Mouse (Mus musculus): ENCODE measurements at regions not wholly inside any gene's neighbourhood (a gene's known extent, or its start where the extent isn't known, plus 50 kb on each side); places are given as distances from the start of the nearest gene placed in this dataset.

- no peak for TF ChIP-seq CTCF (conservative IDR thresholded peaks at IDR 0.05 in 1 of 2, IDR thresholded peaks at IDR 0.05 in 1 of 2; ENCODE audit: low read depth in 2 of 2, low read length in 2 of 2)
- no peak for TF ChIP-seq CHD1 (IDR thresholded peaks at IDR 0.05; ENCODE audit: low read depth, low read length)
- TF ChIP-seq ZMIZ1 (IDR thresholded peaks at IDR 0.05; ENCODE audit: low read depth, low read length), result no peak
- no peak for TF ChIP-seq SIN3A (IDR thresholded peaks at IDR 0.05; ENCODE audit: low read length)
- no peak for TF ChIP-seq JUN (IDR thresholded peaks at IDR 0.05; ENCODE audit: insufficient read depth, low read depth, low read length)
- no peak for TF ChIP-seq RAD21 (IDR thresholded peaks at IDR 0.05; ENCODE audit: low read depth, low read length)
- TF ChIP-seq JUND (conservative IDR thresholded peaks at IDR 0.05; ENCODE audit: low read depth, low read length), result no peak
- TF ChIP-seq MAX (IDR thresholded peaks at IDR 0.05; ENCODE audit: low read length), result no peak
- TF ChIP-seq IRF4 (IDR thresholded peaks at IDR 0.05; ENCODE audit: low read depth, low read length), result no peak
- no peak for TF ChIP-seq NELFE (IDR thresholded peaks at IDR 0.05; ENCODE audit: low read depth, low read length)
- no peak for TF ChIP-seq PAX5 (IDR thresholded peaks at IDR 0.05; ENCODE audit: low read length)
- no peak for TF ChIP-seq MEF2A (IDR thresholded peaks at IDR 0.05; ENCODE audit: borderline replicate concordance, low read depth, low read length)
- TF ChIP-seq ZC3H11A (IDR thresholded peaks at IDR 0.05; ENCODE audit: low read depth, low read length), result no peak
- TF ChIP-seq MXI1 (IDR thresholded peaks at IDR 0.05; ENCODE audit: low read depth, low read length), result no peak
- TF ChIP-seq USF1 (IDR thresholded peaks at IDR 0.05; ENCODE audit: low read depth, low read length), result no peak
- Histone ChIP-seq H3K9me3 (replicated peaks; ENCODE audit: low read length) (no peaks in the 10 kb centered on the region), H3K27me3 (replicated peaks) (no peaks in the 10 kb centered on the region), H3K9ac (ENCODE audit: insufficient read depth, low read depth) (no peak overlapping the region), H3K4me2 (ENCODE audit: insufficient read depth, low read depth, poor library complexity, severe bottlenecking) (no peak overlapping the region), H3K4me3 (replicated peaks in 1 of 3; ENCODE audit: low read depth in 2 of 3, low read length in 2 of 3, poor library complexity in 1 of 3) (no peak overlapping the region), H3K4me1 (ENCODE audit: control insufficient read depth in 1 of 2, insufficient read depth in 2 of 2) (0 out of 4 replicates have a peak, but pooled peaks cover 0 to 2% of the 10 kb centered on the region in 2 experiments), H3K36me3 (replicated peaks in 1 of 2; ENCODE audit: control insufficient read depth in 1 of 2, insufficient read depth in 1 of 2, low read length in 1 of 2) (no peaks in the 10 kb centered on the region), H3K79me2 (replicated peaks; ENCODE audit: control insufficient read depth, extremely low read depth, insufficient read depth, poor library complexity, severe bottlenecking) (no peaks in the 10 kb centered on the region), H3K27ac (ENCODE audit: insufficient read depth, low read depth) (no peak overlapping the region)
- no peak for DNase-seq (ENCODE audit: extremely low read depth)
- in situ Hi-C loops (cut with MboI; ENCODE audit: low pct_ligation_motif_present, low pct_unique_long_range_greater_than_20kb, low sequenced_read_pairs) (no loop called here), dilution Hi-C loops (cut with MboI; ENCODE audit: extremely low pct_ligation_motif_present, extremely low pct_unique_long_range_greater_than_20kb, low sequenced_read_pairs) (no loop called here)
These were observed 335.5 kb downstream of the Mtx2 start for GRCm38 (mm10) chr2:75161075-75161474.

- H3K79me2 ChIP-seq (replicated peaks; ENCODE audit: control insufficient read depth, extremely low read depth, insufficient read depth, poor library complexity, severe bottlenecking), result no peaks in the 10 kb centered on the region
- no peak for TF ChIP-seq MYC (IDR thresholded peaks at IDR 0.05; ENCODE audit: low read depth, low read length)
- TF ChIP-seq USF1 (IDR thresholded peaks at IDR 0.05; ENCODE audit: low read depth, low read length), result no peak
- no peak for TF ChIP-seq CHD2 (IDR thresholded peaks at IDR 0.05; ENCODE audit: low read length)
- no peak for TF ChIP-seq ETS1 (conservative IDR thresholded peaks at IDR 0.05; ENCODE audit: low read depth, low read length)
- DNase-seq (ENCODE audit: extremely low read depth), result no peak
- H3K36me3 ChIP-seq (replicated peaks in 1 of 2; ENCODE audit: control insufficient read depth in 1 of 2, insufficient read depth in 1 of 2, low read length in 1 of 2), result no peaks in the 10 kb centered on the region
- no peak overlapping the region for H3K4me2 ChIP-seq (ENCODE audit: insufficient read depth, low read depth, poor library complexity, severe bottlenecking)
- H3K27ac ChIP-seq (ENCODE audit: insufficient read depth, low read depth), result no peak overlapping the region
- H3K27me3 ChIP-seq (replicated peaks), result no peaks in the 10 kb centered on the region
- in situ Hi-C loops (cut with MboI; ENCODE audit: low pct_ligation_motif_present, low pct_unique_long_range_greater_than_20kb, low sequenced_read_pairs) (no loop called here), dilution Hi-C loops (cut with MboI; ENCODE audit: extremely low pct_ligation_motif_present, extremely low pct_unique_long_range_greater_than_20kb, low sequenced_read_pairs) (no loop called here)
- H3K4me3 ChIP-seq (replicated peaks in 1 of 3; ENCODE audit: low read depth in 2 of 3, low read length in 2 of 3, poor library complexity in 1 of 3), result no peak overlapping the region
- H3K9ac ChIP-seq (ENCODE audit: insufficient read depth, low read depth), result no peak overlapping the region
- H3K9me3 ChIP-seq (replicated peaks; ENCODE audit: low read length), result no peaks in the 10 kb centered on the region
- H3K4me1 ChIP-seq (ENCODE audit: control insufficient read depth in 1 of 2, insufficient read depth in 2 of 2), result 0 out of 4 replicates have a peak, but pooled peaks cover 0 to 2% of the 10 kb centered on the region in 2 experiments
These were observed 339.4 kb downstream of the Mtx2 start for GRCm38 (mm10) chr2:75164987-75165386.
